Mouse (Mus musculus) embryo, embryonic 9.5 days (tissue): ENCODE data around the gene Gm16513.
"Not testable (repeated sequence)": the region's sequence is repeated elsewhere in the genome, so short reads cannot be mapped to it uniquely, and the experiment has no call there.

ENCODE experiments used
- DNase-seq: peaks from one replicate; pipeline ENCODE4 v3.0.0-alpha.2; 2017; ENCODE audit errors: extremely low spot score

Gene Gm16513

GRCm38 (mm10) chr5:95182324-95182723 lies at the start of gene Gm16513:
Gene Gm16513, plus strand, starts transcription at chr5:95182624.
- not testable (repeated sequence) for DNase-seq
